Mouse (Mus musculus) cerebellum, postnatal 14 days (tissue): ENCODE data around the gene Olfr432.
A peak's percentile ranks its signal among the peaks of the same experiment; 100 is the strongest.
"Not testable (repeated sequence)": the region's sequence is repeated elsewhere in the genome, so short reads cannot be mapped to it uniquely, and the experiment has no call there.

Experiments
- DNase-seq, 2 experiments: peaks; one replicate each; pipeline ENCODE4 v3.0.0; 2021; ENCODE audit warnings: mixed read lengths in 2 of 2

Olfr432 gene

DNA sequence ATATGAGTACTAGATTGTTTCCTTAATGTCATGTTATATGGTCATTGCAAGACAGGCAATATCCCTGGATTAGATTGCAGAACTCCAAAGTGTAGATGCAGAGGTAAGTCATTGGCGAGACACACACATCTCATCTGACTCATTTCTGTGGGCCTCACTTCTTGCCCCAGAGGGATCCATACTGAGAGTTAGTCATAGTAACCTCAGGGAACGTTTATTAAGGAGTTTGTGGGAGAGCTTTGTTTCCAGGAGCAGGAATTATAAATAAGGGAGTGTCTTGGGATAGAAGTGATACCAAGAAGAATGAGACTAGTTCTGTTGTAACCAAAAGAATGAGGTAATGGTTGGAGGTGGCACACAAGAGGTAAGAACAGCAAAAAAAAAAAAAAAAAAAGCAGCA is at the start of gene Olfr432:
TSS of gene Olfr432 (plus strand) at position 313 of the 400 bp plus-strand sequence.
- no peak for DNase-seq

DNA sequence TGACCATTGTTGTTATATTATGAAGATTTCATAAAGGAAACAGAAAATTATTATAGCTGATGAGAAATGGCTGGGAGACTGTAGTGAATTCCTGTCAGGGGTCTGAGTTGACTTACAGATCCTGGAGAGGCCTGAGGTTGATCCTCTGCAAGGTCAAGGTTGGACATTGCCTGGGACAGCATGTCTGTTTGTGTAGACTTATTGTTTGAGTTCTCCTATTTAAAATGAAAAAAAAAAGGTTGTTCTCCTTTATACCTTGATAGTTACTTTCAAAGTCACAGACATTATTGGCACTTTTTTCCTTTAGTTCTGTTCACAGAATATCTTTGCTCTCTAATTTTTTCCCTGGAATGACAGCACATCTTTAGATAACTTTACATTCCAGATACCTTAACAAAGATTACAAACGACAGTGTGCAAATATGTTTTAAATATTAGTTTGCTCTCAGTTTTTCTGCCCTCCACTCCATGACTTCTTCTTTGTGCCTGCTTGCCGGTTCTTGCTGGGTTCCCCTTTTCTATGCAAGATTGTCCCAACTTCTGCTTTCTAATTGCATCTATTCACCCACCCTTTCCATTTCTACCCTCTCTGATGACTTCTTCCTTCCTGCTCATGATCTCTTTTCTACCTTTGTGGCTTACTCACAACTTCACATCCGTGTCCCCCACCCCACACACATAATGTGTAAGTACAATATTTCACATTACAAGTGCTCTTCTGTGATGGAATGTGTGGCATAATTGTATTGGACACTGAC is 44.5 kb upstream of the Olfr432 start:
- not testable (repeated sequence) for DNase-seq

DNA sequence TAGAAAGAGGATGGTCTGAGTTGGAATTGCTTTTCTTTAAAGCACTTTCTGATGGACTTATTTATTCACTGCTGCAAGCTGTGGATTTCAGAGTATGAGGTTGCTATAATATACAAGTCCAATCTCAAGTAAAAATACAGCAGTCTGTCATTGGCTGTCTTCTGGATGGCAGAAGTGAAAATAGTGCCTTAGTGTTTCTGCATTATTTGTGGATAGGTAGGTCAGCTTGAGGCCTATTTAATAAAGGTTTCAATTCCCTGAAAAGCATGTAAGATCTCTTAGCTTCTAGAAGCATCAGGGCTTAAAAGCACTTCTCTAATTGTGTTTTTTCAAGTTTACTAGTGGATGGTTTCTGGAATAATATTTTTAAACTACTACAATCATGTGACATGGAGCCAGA is 42.0 kb upstream of the Olfr432 start:
- not testable (repeated sequence) for DNase-seq

DNA sequence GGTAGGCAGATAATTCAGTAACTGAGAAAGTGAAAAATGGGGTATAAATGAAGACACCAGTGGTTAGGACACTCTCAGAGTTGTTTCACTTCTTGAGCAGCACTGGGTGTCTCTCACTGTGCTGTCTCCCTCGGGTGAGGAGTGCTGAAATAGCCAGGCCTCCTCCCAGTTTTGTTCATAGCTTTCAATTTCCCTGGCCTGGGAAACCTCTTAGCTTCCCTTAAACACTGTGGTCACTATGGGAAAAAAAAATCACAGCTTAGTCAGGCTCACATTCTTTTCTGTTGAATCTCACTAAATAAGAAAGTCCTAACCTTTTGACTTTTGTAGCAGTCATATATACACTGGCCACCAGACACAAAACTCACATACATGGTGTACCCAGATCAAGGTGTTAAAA is 17.3 kb upstream of the Olfr432 start, which contains the start of gene Ifi205:
TSS of gene Ifi205 (minus strand) at position 113 of the 400 bp plus-strand sequence.
- no peak for DNase-seq

DNA sequence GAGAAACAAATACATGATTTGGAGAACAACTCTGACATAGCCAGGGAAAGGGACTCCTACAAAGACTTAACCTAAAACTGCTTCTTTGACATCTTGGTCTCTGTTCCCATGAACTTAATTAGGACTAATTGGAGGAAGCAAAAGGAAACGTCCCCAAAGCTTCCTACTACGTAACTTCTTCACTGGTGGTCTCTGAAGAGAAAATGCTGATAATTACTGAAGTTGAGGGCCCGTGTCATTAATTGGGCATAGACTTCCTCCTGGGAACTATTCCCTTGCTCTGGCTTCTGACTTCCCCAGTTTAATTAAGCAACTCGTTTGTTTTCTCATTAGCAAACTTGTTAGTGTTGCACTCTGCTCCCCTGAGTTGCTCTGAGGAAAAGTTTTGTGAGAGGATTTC is 13.2 kb upstream of the Olfr432 start:
- DNase-seq, result no peak

DNA sequence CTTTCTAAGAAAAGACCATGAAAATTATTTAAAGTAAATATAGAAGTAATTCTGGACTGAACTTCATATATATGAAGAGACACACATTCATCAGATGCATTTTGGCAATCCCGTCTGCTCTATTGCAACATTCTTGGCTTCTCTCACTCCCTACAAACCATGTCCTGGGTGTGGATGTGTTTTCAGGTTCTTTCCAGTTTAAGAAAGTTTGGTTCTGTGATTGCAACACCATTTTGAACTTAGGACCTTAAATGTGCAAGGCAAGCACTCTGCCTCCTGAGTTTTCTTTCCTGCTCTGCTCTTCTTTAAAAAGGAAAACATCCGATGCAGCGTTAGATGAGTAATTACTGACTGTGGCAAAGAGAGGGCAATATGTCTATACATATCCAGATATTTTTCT is 10.5 kb upstream of the Olfr432 start:
- no peak for DNase-seq

DNA sequence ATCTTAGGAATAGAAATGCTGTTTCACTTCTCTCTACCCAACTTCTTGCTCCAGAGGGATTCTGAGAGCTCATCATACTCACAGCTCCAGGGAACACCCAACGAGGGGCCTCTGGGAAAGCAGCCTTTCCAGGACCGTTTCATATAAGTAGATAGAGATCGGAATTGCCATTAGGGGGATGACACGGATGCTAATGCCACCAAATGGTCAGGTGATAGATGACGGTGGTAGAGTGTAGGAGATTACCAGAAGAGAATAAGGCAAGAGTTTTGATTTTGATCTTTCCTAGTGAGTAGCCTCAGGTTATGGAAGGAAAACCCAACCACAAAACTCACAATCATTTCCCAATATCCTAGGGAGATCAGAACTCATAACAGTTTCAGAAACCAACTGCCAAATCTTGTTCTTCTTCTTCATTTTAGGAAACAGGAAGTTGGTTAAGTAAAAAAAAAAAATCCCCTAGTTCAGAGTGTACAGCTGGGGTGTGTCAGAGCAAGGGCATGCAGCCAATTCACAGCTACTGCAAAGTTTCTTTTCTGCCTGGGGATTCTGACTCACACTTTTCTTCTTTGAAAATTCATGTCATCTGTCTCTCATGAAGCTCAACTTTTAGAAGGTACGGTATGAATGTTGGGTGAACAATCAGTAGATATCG is 8.4 kb upstream of the Olfr432 start, which contains the start of gene Olfr433:
TSS of gene Olfr433 (plus strand) at position 183 of the 655 bp plus-strand sequence.
- no peak for DNase-seq

DNA sequence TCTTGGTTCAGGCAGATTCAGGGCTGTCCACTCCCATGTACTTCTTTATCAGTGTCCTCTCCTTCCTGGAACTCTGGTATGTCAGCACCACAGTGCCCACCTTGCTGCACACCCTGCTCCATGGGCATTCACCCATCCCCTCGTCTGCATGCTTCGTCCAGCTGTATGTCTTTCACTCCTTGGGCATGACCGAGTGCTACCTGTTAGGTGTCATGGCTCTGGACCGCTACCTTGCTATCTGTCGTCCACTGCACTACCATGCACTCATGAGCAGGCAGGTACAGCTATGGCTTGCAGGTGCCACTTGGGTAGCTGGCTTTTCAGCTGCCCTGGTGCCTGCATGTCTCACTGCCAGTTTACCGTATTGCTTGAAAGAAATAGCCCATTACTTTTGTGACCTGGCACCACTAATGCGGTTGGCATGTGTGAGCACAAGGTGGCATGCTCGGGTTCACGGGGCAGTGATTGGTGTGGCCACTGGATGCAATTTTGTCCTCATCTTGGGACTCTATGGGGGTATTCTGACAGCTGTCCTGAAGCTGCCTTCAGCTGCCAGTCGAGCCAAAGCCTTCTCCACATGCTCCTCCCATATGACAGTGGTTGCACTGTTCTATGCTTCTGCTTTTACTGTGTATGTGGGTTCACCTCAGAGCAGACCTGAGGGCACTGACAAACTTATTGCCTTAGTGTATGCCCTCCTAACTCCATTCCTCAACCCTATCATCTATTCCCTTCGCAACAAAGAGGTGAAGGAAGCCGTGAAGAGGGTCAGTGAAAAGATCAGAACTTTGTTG is 6.7 kb upstream of the Olfr432 start:
- DNase-seq, result not testable (repeated sequence)

DNA sequence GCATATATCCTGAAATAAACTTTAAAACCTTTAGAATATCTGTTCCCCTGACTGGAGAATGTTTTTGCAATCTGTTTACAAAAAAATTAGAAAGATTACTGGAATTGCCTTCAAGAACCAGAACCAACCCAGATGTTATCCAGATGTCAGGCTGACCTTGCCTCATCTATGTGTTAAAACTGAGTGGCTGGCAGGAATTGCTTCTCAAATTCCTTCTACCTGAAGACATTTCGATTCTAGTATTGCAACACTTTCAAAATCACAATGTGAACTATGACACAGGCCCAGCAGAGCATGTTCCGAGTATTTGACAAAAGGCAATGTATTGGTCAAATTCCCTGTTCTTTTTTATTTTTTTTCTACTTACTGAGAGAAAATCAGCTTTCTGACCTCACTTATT is 4.6 kb upstream of the Olfr432 start:
- DNase-seq, result no peak

DNA sequence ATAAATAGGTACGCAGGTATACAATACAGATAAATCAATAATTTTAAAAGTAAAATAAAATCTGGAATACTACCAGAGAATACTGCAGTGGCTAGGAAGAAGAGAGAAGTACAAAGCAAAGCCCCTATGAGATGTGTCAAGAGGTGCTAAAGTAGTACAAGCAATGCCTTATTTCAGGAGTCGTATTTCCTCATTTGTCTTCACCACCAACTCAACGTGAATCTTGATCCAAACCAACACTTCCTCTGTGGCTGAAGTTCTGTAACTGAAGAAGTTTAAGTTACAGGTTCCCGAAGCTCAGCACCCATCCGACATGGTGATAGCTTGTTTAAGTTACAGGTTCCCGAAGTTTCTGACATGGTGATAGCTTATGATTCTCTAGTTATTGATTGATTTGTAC is 778 bp upstream of the Olfr432 start:
- DNase-seq, result not testable (repeated sequence)

DNA sequence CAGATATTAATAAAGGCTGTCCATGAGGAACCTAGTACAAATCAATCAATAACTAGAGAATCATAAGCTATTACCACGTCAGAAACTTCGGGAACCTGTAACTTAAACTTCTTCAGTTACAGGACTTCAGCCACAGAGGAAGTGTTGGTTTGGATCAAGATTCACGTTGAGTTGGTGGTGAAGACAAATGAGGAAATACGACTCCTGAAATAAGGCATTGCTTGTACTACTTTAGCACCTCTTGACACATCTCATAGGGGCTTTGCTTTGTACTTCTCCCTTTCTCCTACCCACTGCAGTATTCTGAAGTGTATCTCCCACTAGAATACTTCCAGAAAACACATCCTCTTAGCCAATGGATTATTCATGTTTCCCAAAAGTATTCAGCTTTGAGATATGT is 352 bp downstream of the Olfr432 start:
- not testable (repeated sequence) for DNase-seq

DNA sequence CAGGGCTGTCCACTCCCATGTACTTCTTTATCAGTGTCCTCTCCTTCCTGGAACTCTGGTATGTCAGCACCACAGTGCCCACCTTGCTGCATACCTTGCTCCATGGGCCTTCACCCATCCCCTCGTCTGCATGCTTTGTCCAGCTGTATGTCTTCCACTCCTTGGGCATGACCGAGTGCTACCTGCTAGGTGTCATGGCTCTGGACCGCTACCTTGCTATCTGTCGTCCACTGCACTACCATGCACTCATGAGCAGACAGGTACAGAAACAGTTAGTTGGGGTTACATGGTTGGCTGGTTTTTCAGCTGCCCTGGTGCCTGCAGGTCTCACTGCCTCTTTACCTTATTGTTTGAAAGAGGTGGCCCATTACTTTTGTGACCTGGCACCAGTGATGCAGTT is 1.5 kb downstream of the Olfr432 start:
- DNase-seq, result no peak

DNA sequence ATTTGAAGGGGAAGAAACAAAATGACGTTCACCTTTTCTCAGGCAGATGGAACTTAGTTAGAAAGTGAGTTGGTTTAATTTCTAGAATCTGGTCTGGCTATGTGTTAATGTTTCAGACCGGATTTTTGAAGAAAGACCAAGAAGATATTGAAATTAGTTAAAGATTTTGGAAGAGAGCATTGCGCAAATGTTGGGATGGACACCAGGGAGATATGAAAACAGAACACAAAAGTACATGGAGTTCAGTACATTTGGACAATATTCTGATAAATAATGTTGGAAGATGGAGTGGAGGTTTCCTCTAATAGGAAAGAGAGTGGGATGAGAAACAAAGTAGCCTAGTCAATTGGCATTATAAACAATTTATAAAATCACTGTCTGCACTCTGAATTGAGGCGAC is 2.5 kb downstream of the Olfr432 start:
- no peak for DNase-seq

DNA sequence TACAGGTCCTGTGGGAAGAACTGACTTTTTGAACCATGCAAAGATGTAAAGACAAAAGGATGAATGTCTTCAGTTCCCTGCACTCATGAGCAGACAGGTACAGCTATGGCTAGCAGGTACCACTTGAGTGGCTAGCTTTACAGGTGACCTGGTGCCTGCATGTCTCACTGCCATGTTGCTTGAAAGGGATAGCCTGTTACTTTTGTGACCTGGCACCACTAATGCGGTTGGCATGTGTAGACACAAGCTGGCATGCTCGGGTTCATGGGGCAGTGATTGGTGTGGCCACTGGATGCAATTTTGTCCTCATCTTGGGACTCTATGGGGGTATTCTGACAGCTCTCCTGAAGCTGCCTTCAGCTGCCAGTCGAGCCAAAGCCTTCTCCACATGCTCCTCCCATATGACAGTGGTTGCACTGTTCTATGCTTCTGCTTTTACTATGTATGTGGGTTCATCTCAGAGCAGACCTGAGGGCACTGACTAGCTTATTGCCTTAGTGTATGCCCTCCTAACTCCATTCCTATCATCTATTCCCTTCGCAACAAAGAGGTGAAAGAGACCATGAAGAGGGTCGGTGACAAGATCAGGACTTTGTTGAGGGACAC is 3.0 kb downstream of the Olfr432 start:
- DNase-seq, result no peak

DNA sequence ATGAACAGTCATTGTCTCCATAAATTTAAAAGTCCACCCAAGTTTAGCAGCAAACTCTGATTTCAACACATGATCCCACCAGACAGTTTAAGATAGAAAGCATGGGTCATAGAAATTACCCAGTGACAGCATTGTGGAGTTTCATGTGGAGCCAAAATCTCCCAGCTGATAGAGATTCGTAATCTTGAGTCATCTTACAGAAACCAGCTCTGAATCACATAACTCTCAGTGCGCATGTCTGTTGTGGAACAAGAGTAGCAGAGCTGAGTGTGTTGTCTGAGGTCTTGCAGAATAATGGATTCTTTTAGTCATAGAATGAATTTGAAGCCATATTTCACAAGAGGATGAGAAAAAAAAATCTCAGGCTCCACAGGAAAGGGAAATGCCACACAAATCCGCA is 4.0 kb downstream of the Olfr432 start:
- DNase-seq, result no peak

DNA sequence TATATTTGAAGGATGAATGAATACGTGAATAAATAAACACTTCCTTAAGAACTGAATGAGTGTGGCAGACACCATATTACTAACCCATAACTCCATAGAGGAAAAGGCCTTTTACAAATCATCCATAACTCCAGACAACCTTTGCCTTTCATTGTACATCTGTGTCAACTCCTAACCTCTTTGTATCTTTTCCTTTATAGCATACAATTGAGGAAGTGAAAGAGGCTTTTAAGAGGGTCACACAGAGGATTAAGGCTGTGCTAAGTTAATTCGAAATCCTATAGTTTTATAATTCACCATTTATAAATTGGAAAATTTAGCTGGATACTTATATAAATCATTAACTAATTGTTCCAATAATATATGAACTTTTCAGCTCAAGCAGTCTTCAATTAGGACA is 6.2 kb downstream of the Olfr432 start:
- DNase-seq, result no peak

DNA sequence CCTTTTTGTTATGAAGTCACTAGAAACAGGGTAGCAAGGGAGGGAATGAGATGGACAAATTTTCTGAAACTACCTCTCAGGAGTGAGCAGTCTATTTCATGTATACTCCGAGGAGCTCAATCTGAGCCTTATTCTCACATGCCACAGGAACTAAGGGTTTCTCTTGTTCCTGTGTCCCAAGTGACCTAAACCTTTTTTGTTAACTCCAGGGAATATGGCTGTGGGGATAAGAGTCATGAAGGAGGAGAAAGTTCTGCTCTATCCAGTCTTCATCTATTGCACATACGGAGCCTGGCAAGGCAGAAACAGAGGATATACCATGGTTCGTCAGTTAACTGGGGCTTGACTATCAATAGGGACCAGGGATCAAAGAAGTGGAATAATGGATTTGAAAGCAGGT is 17.3 kb downstream of the Olfr432 start, which contains the start of gene Olfr430:
TSS of gene Olfr430 (plus strand) at position 301 of the 400 bp plus-strand sequence.
- no peak for DNase-seq

DNA sequence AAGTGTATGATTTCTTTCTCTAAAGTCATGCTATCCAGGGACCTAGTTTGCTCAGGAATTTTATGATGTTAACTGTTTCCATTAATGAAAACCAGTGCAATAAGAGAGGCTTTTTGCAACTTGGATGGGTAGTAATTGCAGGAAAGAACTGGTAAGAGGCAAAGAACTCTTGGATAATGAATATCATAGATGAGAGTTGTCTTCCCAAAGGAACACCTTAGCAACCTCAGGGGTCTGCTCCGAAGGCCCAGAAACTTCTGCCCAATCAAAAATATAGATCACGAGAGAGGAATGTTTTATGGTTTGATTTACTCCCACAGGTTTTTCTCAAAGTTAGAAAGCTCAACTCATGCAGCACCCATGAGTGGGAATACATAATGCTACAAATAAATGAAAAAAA is 35.0 kb downstream of the Olfr432 start, which contains the start of gene Olfr429:
TSS of gene Olfr429 (plus strand) at position 301 of the 400 bp plus-strand sequence.
- no peak for DNase-seq

DNA sequence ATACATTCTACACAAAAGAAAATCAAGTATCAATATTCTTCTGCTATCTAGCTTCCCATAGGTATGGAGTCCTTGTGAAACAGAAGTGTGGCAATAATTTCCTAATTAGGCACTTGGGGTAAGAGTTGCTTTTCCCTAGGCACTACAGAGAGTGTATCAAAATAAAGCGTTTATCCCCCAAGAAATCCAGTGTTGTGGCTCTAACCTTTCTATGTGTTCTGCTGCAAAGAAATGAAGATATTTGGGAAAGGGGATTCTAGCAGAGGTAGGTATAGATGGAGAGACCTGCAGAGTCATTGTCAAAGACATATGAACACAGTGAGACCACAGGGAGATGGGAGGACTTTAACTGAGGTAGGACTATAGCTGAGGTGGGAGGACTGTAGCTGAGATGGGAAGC is 47.6 kb downstream of the Olfr432 start, which contains the start of gene Olfr427:
TSS of gene Olfr427 (plus strand) at position 301 of the 400 bp plus-strand sequence.
- DNase-seq, result no peak

DNA sequence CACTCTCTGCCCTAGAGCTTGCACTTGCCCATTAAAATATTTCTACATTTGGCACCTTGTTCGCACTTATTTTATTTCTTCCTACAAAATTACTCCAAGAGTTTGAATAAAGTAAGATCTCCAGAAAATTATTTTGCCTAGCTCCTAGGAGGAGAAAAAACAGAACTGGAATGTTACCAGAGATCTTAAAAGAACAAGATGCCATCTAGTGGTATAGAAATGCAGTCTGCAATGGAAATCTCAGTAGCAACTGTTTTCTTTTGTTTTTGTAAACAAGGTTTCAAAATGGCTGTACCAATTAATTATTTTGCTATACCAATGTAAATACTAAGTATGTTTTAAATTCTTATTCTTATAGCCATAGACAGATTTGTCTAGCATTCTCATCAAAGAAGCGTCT is 54.7 kb downstream of the Olfr432 start:
- peak in 1 of 2 experiments; percentile 11 for DNase-seq
